Mouse (Mus musculus) lung, embryonic 16.5 days (tissue): ENCODE data around the gene Plscr1. TPM values are rescaled to one million over a fixed set of nuclear protein-coding genes. Genes with fewer than 3 reads are reported as not detected.

Experiments used
- microRNA-seq: library from miRNA; unstranded; fragments of <30 nt; microRNA quantifications from one replicate; pipeline ENCODE4, GENCODE M21; 2016
- polyA plus RNA-seq: library from polyadenylated mRNA; unstranded; fragments of >200 nt; fragmentation: Nextera tagmentation; extraction: Ambion mirVana; gene quantifications from 2 replicates; pipeline ENCODE4 v1.2.1, GENCODE M21; 2015

The Plscr1 gene
- polyA plus RNA-seq, 1 experiment from 2014 or later: 36.5 TPM

Small RNA genes lying within 50 kb of the gene (microRNA-seq; reads per million reads assigned to microRNA genes)
- not detected for gene Mir6386

Other genes with a start within 250 kb of the Plscr1 start
- not detected in 2 replicates for gene Plscr5, start 56.8 kb upstream of the Plscr1 start, polyA plus RNA-seq
- gene Plscr2, start 25.9 kb downstream of the Plscr1 start, polyA plus RNA-seq: 2.9 and 3.0 TPM in 2 replicates
- not detected in 2 replicates for gene 1700057G04Rik, start 59.6 kb downstream of the Plscr1 start, polyA plus RNA-seq
- gene Plscr4, start 207.6 kb downstream of the Plscr1 start, polyA plus RNA-seq: 16.8 and 17.9 TPM in 2 replicates